Mouse (Mus musculus) stomach, embryonic 14.5 days (tissue): ENCODE results near the gene Nox4. TPM values are rescaled to one million over a fixed set of nuclear protein-coding genes. Genes with fewer than 3 reads are reported as not detected.

Experiments used
- ATAC-seq: fragments of 200-750 bp; cut with Nextera tagmentation; 2 replicates; pipeline ENCODE4 v1.8.0; 2017; ENCODE audit warnings: low read depth, moderate TSS enrichment; ENCODE audit not compliant: insufficient number of reproducible peaks, insufficient read depth, low FRiP score
- H3K27ac ChIP-seq: fragments of 300-500 bp; sonication (generic); 2 replicates; pipeline ENCODE4 v1.5.1; 2014; ENCODE audit warnings: mild to moderate bottlenecking, low read length, moderate library complexity, mixed read lengths
- H3K27me3 ChIP-seq: fragments of 300-500 bp; sonication (generic); 2 replicates; pipeline ENCODE4 v1.6.1; 2014; ENCODE audit warnings: low read length, control low read depth, mixed read lengths; ENCODE audit not compliant: control insufficient read depth, insufficient read depth
- H3K36me3 ChIP-seq: fragments of 300-500 bp; sonication (generic); 2 replicates; pipeline ENCODE4 v1.6.1; 2014; ENCODE audit warnings: mild to moderate bottlenecking, control low read depth, low read length, moderate library complexity, mixed read lengths; ENCODE audit not compliant: control insufficient read depth, insufficient read depth
- H3K4me1 ChIP-seq: fragments of 300-500 bp; sonication (generic); 2 replicates; pipeline ENCODE4 v1.6.1; 2014; ENCODE audit warnings: low read length, control low read depth, mixed read lengths; ENCODE audit not compliant: control insufficient read depth, insufficient read depth
- H3K4me2 ChIP-seq: fragments of 300-500 bp; sonication (generic); replicated peaks from 2 replicates; pipeline ENCODE4 v1.6.1; 2014; ENCODE audit warnings: low read depth, low read length, control low read depth
- H3K4me3 ChIP-seq: fragments of 300-500 bp; sonication (generic); 2 replicates; pipeline ENCODE4 v1.5.1; 2014; ENCODE audit warnings: low read depth, low read length, control low read depth
- H3K9ac ChIP-seq: fragments of 300-500 bp; sonication (generic); replicated peaks from 2 replicates; pipeline ENCODE4 v1.6.1; 2014; ENCODE audit warnings: low read depth, mild to moderate bottlenecking, control low read depth, low read length, moderate library complexity, mixed read lengths
- H3K9me3 ChIP-seq: fragments of 300-500 bp; sonication (generic); 2 replicates; pipeline ENCODE4 v1.6.1; 2016; ENCODE audit warnings: low read depth, low read length, control low read depth; ENCODE audit not compliant: control insufficient read depth
- WGBS: fragments of 180-500 bp; shearing (Covaris S2); extraction: QIAGEN DNeasy Blood & Tissue Kit; methylation state at CpG from one replicate; pipeline ENCODE4 v1.1.7; 2014; 5-methylcytosine and 5-hydroxymethylcytosine counted together
- polyA plus RNA-seq: library from polyadenylated mRNA; unstranded; fragments of >200 nt; fragmentation: Nextera tagmentation; extraction: Ambion mirVana; gene quantifications from 2 replicates; pipeline ENCODE4 v1.2.1, GENCODE M21; 2014

Nox4 gene
- polyA plus RNA-seq, 1 experiment from 2014 or later: 7.8 TPM

DNA sequence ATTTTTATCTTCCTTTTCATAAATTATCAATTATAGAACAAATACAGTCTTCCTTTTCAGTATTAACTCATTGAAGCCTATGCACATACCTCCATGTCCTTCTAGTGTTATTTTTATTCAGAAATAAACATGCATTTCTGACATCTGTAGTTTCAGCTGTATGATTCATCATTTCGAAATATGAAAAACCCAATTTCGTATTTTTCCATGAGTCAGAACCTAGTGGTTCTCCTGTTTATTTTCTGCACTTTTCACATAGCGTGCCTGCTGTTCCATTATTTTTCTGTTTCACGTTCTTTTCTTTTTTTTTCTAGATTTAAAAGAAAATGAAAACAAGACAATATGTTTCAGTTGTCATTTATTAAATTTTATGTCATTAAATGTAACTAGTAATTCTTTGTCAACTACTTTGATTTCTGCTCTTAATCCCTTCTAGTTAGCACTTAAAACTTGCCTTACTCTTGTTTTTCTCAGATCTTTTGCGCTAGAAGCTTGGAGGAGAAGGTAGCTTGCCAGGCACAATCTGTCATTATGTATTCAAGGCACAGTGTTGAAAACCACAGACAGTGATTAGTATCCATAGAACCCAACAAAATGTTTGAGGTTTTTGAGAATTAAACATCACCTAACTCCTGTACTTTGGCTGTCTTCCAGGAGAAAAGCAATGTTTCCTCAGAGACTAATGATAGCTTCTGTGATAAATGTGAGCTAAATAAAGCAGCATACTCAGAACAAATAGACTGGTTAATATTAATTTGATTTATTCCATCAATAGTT, 85.1 kb downstream of the Nox4 start:
- H3K9me3 ChIP-seq: no peaks in the 10 kb centered on the region
- no peaks in the 10 kb centered on the region for H3K4me1 ChIP-seq
- no peak for ATAC-seq
- no peak overlapping the region for H3K27ac ChIP-seq
- no peaks in the 10 kb centered on the region for H3K36me3 ChIP-seq
- WGBS: 84% methylated on average over 5 of the region's 5 CpGs
- H3K4me3 ChIP-seq: no peak overlapping the region
- H3K4me2 ChIP-seq: no peak overlapping the region
- H3K9ac ChIP-seq: no peak overlapping the region
- H3K27me3 ChIP-seq: no peaks in the 10 kb centered on the region

- no peak overlapping the region for H3K4me2 ChIP-seq
- H3K4me3 ChIP-seq: no peak overlapping the region
- no peak overlapping the region for H3K9ac ChIP-seq
- ATAC-seq: no peak
- WGBS: 86% methylated on average over 3 of the region's 3 CpGs
- H3K36me3 ChIP-seq: no peaks in the 10 kb centered on the region
- H3K27me3 ChIP-seq: no peaks in the 10 kb centered on the region
- H3K9me3 ChIP-seq: no peaks in the 10 kb centered on the region
- no peak overlapping the region for H3K27ac ChIP-seq
- no peaks in the 10 kb centered on the region for H3K4me1 ChIP-seq
These were observed 99.7 kb downstream of the Nox4 start for GRCm38 (mm10) chr7:87345598-87345997.

DNA sequence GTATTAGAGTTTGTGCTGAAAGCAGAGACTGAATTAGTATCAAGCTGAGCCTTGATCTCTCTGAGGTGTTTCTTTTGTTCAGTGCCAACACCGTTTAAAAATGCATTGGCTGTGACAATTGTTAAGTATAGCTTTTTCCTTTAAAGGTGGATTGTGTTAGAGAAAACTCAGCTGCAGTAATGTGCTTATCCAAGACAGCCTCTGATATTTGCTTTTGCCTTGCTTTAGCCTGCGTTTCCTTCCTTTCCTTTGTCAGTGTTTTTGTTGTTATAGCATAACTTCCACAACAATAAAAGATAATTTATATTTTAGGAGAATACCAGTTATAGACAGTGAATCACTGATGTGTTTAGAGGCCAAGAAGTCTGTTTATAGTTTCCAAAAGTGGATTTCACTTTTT, 106.9 kb downstream of the Nox4 start:
- no peak overlapping the region for H3K27ac ChIP-seq
- no peaks in the 10 kb centered on the region for H3K9me3 ChIP-seq
- 50% methylated on average over 2 of the region's 2 CpGs for WGBS
- no peak overlapping the region for H3K4me2 ChIP-seq
- H3K27me3 ChIP-seq: no peaks in the 10 kb centered on the region
- no peaks in the 10 kb centered on the region for H3K36me3 ChIP-seq
- no peak overlapping the region for H3K4me3 ChIP-seq
- ATAC-seq: no peak
- H3K4me1 ChIP-seq: no peaks in the 10 kb centered on the region
- H3K9ac ChIP-seq: no peak overlapping the region

GRCm38 (mm10) chr7:87367834-87368233, 121.9 kb downstream of the Nox4 start:
- no peaks in the 10 kb centered on the region for H3K36me3 ChIP-seq
- H3K4me1 ChIP-seq: no peaks in the 10 kb centered on the region
- H3K4me3 ChIP-seq: no peak overlapping the region
- H3K27ac ChIP-seq: no peak overlapping the region
- H3K9ac ChIP-seq: no peak overlapping the region
- no peak overlapping the region for H3K4me2 ChIP-seq
- H3K27me3 ChIP-seq: no peaks in the 10 kb centered on the region
- ATAC-seq: no peak
- H3K9me3 ChIP-seq: no peaks in the 10 kb centered on the region

DNA sequence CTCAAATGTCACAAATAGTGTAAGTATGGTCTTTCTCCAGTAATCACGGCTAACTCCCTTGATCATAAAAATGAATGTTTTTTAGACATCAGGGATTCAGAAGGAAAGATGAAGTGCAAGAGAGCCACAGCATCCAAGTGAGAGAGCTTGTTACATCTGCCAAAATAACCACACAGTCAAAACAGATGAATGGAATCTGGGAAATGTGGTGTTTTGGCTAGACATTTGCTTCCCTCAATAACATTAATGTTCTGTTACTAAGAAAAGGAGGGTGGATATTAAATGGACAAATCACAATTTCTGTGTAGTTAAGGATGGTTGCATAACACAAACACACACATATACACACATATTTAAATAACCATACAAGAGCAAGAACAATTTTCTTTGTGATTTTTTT, 123.2 kb downstream of the Nox4 start:
- ATAC-seq: no peak
- no peaks in the 10 kb centered on the region for H3K4me1 ChIP-seq
- no peak overlapping the region for H3K9ac ChIP-seq
- no peak overlapping the region for H3K4me3 ChIP-seq
- 86% methylated on average over 1 of the region's 1 CpGs for WGBS
- H3K27ac ChIP-seq: no peak overlapping the region
- no peaks in the 10 kb centered on the region for H3K27me3 ChIP-seq
- H3K4me2 ChIP-seq: no peak overlapping the region
- H3K9me3 ChIP-seq: no peaks in the 10 kb centered on the region
- no peaks in the 10 kb centered on the region for H3K36me3 ChIP-seq

GRCm38 (mm10) chr7:87370789-87371188, 124.9 kb downstream of the Nox4 start:
- 45% methylated on average over 2 of the region's 2 CpGs for WGBS
- H3K9ac ChIP-seq: no peak overlapping the region

DNA sequence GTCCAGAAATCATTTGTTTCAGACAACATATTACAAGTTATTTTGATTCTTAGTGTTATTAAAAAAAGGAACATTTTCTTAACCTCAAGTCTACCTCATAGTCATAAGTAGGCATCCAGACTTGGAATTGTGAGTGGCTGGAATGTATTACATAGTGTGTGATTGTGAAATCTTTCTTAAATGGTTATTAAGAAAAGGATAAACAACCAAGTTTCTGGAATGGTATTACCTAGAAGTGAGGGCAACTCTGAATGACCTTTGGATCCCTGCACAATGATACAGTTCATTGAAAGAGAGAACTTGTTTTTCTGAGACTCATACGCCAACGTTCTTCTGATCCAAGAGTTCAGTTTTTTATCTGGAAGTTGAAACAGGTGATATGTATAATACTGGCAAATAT, 125.4 kb downstream of the Nox4 start:
- H3K9ac ChIP-seq: no peak overlapping the region
- no peak overlapping the region for H3K4me3 ChIP-seq
- no peak overlapping the region for H3K27ac ChIP-seq
- H3K36me3 ChIP-seq: no peaks in the 10 kb centered on the region
- no peaks in the 10 kb centered on the region for H3K27me3 ChIP-seq
- no peaks in the 10 kb centered on the region for H3K9me3 ChIP-seq
- H3K4me1 ChIP-seq: no peaks in the 10 kb centered on the region
- no peak overlapping the region for H3K4me2 ChIP-seq
- 87% methylated on average over 2 of the region's 2 CpGs for WGBS
- ATAC-seq: no peak

More at GRCm38 (mm10) chr7:87370789-87371188, 124.9 kb downstream of the Nox4 start:
- no peaks in the 10 kb centered on the region for H3K36me3 ChIP-seq
- no peaks in the 10 kb centered on the region for H3K9me3 ChIP-seq
- no peak for ATAC-seq
- H3K4me3 ChIP-seq: no peak overlapping the region
- no peaks in the 10 kb centered on the region for H3K4me1 ChIP-seq
- no peak overlapping the region for H3K27ac ChIP-seq
- no peaks in the 10 kb centered on the region for H3K27me3 ChIP-seq
- H3K4me2 ChIP-seq: no peak overlapping the region

DNA sequence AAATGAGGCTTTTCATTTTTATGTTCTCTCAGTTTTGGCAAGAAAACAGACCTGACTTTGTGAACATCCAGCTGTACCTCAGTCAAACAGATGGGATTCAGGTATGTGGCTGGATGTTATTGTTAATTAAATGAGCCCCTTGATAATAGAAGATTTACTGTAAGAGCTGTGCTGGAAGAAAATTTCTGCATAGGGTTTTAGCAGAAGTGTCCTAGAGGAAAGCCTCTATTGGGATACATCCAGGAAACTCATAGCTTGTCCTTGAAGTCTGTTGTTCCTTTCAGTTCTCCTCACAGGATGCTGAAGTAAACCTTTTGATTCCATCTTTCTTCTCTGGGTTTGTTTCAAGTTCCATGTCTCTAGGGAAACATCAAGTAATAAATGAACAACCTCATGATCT, 128.4 kb downstream of the Nox4 start:
- no peak overlapping the region for H3K4me3 ChIP-seq
- H3K36me3 ChIP-seq: no peaks in the 10 kb centered on the region
- no peak overlapping the region for H3K9ac ChIP-seq
- H3K27ac ChIP-seq: no peak overlapping the region
- no peaks in the 10 kb centered on the region for H3K4me1 ChIP-seq
- no peaks in the 10 kb centered on the region for H3K9me3 ChIP-seq
- ATAC-seq: no peak
- no peaks in the 10 kb centered on the region for H3K27me3 ChIP-seq
- H3K4me2 ChIP-seq: no peak overlapping the region

GRCm38 (mm10) chr7:87374935-87375334, 129.0 kb downstream of the Nox4 start:
- Histone ChIP-seq H3K9ac (no peak overlapping the region), H3K36me3 (no peaks in the 10 kb centered on the region), H3K4me2 (no peak overlapping the region), H3K4me3 (no peak overlapping the region), H3K9me3 (no peaks in the 10 kb centered on the region), H3K4me1 (no peaks in the 10 kb centered on the region), H3K27ac (no peak overlapping the region), H3K27me3 (no peaks in the 10 kb centered on the region)
- 62% methylated on average over 2 of the region's 2 CpGs for WGBS
- no peak for ATAC-seq
